Mouse (Mus musculus) testis, adult 2 months (tissue): ENCODE measurements around the gene Samd4.

Source experiments
- CTCF ChIP-seq: fragments of 200-500 bp; IDR thresholded peaks from 2 replicates; pipeline ENCODE4 v1.5.1; 2012; ENCODE audit warnings: low read depth, mild to moderate bottlenecking, inconsistent platforms, low read length, moderate library complexity; ENCODE audit not compliant: control insufficient read depth, insufficient read depth, insufficient replicate concordance
- POLR2A ChIP-seq: fragments of 200-500 bp; IDR thresholded peaks from 2 replicates; pipeline ENCODE4 v1.6.1; 2012; ENCODE audit warnings: low read depth, mild to moderate bottlenecking, inconsistent platforms, low read length, moderate library complexity; ENCODE audit not compliant: control insufficient read depth

DNA sequence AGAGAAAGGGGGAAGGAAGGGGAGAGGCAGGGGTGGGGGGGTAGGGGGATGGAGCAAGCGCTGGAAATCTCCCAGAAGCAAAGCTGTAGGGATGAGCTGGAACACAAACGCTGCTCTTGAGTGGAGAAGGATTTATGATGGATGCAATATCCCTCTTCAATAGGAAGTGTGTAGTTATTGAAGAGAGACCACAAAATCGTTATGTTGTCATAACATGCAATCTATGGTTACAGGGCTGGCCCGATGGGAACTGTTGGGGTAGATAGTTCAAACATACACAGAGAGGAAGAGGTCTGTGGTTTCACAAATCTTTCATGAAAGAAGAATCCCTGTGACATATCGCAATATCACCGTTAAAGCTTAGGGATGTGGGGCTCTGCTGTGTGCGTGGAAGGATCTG, 112.0 kb downstream of the Samd4 start:
- TF ChIP-seq CTCF (no peak), POLR2A (no peak)
